Mouse (Mus musculus): Measurements from ENCODE around the gene Hyal3. TPM values are rescaled to one million over a fixed set of nuclear protein-coding genes. Genes with fewer than 3 reads are reported as not detected.

Hyal3 gene
- total RNA-seq, 1 experiment from 2014 or later = 0.35 TPM

DNA sequence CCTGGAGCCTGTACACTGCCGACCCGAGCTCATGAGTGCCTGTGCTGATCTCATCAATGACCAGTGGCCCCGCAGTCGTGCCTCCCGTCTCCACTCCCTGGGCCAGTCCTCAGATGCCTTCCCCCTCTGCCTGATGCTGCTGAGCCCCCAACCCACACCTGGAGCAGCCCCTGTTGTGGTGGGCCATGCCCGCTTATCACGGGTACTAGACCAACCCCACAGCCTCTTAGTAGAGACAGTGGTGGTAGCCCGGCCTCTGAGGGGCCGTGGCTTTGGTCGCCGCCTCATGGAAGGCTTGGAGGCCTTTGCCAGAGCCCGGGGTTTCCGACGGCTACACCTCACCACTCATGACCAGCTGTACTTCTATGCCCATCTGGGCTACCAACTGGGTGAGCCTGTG lies 2.6 kb downstream of the Hyal3 start:
- ATAC-seq (replicated peaks in 1 of 2; ENCODE audit: insufficient read depth in 1 of 2, low FRiP score in 2 of 2, low TSS enrichment in 1 of 2, low read depth in 1 of 2, poor library complexity in 2 of 2, severe bottlenecking in 2 of 2) = no peak

DNA sequence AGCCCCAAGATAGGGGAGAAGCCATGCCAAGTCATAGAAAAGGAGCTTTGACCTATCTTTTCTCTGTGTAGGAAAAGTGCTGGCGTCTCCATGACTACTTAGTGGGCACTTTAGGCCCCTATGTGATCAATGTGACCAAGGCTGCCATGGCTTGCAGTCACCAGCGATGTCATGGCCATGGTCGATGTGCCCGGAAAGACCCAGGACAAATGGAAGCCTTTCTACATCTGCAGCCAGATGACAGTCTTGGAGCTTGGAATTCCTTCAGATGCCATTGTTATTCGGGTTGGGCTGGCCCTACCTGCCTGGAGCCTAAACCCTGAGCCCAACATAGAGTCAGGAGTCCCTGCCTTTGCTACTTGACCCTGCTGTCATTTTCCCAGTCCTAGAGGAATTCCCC lies 5.9 kb downstream of the Hyal3 start:
- no peak for ATAC-seq (replicated peaks in 1 of 2; ENCODE audit: insufficient read depth in 1 of 2, low FRiP score in 2 of 2, low TSS enrichment in 1 of 2, low read depth in 1 of 2, poor library complexity in 2 of 2, severe bottlenecking in 2 of 2)

DNA sequence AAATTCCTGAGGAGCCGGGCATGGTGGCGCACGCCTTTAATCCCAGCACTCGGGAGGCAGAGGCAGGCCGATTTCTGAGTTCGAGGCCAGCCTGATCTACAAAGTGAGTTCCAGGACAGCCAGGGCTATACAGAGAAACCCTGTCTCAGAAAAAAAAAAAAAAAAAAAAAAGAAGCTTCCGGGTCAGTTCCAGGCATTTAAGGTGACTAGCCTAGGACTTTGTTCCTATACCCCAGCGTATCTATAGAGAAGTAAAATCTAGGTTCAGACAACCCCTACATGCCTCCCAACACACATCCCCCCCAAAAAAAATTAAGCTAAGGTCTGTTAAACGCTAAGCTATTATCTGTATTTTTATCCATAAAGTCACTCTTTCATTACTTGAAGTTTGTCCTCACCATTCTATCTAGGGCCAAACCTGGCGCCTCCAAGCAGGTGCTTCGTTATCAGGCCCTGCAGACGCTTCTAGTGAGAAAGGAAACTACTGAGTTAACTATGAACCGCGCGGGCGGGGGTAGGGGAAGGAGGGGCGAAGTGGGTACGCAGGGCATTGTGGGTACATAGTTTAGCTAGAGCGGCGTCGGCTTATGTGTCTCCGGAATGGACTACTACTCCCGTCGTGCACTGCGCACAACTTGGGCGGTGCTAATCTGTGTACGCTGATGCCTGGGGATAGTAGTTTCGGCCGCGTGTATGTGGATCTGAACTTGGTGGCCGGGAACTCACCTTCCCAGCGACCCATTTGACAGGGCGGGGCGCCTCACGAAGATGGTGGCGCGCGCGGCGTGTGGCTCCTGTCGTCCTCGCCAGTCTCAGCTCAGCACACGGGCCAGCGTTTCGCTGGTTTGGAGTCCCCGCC lies 6.6 kb downstream of the Hyal3 start, which contains the start of gene Ifrd2:
Gene Ifrd2 (plus strand): TSS at position 669 of the 859 bp plus-strand sequence.
- peak; percentile 92 to 93 for ATAC-seq (replicated peaks in 1 of 2; ENCODE audit: insufficient read depth in 1 of 2, low FRiP score in 2 of 2, low TSS enrichment in 1 of 2, low read depth in 1 of 2, poor library complexity in 2 of 2, severe bottlenecking in 2 of 2)

DNA sequence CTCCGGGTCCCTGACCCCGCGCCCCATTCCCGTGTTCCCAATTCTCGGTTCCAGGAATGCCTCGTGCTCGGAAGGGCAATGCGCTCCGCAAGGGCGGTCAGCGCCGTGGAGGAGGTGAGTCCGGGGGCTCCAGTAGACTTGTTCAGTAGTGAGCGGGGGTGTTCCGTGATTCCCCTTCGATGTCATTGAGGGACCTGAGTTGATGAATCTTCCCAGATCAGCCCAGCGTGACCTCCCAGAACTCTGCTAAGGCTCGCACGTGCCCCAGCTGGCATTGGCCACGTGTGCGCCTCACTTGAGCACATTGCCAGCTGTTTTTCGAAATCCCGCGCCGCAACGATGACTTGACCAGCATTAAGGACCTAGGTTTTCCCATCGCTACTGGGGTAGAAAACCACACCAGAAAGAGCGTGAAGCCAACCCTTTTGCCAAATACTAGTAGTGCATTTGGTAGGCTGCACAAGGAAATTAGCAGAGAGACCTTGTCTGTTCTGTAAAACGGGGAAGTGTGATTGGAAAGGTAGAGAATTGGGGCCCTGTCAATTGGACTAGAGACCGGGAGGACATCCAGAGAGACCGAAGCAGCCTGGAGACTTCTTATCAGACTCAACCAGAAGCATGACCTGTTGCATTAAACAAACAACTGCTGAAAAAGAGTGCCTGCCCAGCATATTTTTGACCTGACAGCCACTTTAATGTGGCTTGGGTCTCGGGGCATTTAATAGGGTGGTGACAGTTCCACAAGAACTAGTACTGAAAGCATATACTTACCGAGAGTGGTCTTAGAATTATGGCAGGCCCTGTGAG lies 7.4 kb downstream of the Hyal3 start:
- ATAC-seq (replicated peaks in 1 of 2; ENCODE audit: insufficient read depth in 1 of 2, low FRiP score in 2 of 2, low TSS enrichment in 1 of 2, low read depth in 1 of 2, poor library complexity in 2 of 2, severe bottlenecking in 2 of 2) = peak in 1 of 2 experiments; percentile 2; a peak in 1 of 4 replicates

DNA sequence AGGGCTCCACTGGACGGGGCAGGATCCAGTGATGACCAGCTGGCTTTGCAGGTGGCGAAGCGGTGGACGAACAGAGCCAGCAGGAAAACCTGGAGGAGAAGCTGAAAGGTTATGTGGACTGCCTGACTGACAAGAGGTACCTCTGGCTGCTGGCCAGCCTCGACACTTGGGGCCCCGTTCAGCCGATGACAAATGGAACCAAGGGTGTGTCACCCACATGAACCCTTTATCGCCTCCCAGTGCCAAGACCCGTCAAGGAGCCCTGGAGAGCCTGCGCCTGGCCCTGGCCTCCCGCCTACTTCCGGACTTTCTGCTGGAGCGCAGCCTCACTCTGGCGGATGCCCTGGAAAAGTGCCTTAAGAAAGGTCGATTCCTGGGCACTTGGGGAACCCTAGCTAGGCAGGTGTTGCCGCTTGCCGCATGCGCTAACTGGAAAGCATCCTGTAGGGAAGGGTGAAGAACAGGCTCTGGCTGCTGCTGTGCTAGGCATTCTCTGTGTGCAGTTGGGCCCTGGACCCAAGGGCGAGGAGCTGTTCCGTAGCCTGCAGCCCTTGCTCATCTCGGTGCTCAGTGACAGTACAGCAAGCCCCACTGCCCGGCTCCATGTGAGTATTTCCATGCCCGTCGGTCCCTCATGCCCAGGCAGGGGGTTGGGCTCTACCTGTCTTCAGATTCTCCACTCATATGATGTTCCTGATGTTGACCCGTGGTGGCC lies 9.6 kb downstream of the Hyal3 start:
- ATAC-seq (replicated peaks in 1 of 2; ENCODE audit: insufficient read depth in 1 of 2, low FRiP score in 2 of 2, low TSS enrichment in 1 of 2, low read depth in 1 of 2, poor library complexity in 2 of 2, severe bottlenecking in 2 of 2) = no peak

DNA sequence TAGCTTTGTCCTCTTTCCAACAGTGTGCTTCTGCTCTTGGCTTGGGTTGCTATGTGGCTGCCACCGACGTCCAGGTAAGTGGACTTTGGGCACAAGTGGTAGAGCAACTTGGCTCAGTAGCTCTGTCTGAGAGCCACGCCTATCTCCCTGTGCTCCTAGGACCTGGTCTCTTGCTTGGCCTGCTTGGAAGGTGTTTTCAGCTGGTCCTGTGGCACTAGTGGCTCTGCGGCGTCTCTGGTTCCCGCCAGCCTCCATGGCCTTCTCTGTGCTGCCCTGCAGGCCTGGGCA lies 10.1 kb downstream of the Hyal3 start:
- no peak for ATAC-seq (replicated peaks in 1 of 2; ENCODE audit: insufficient read depth in 1 of 2, low FRiP score in 2 of 2, low TSS enrichment in 1 of 2, low read depth in 1 of 2, poor library complexity in 2 of 2, severe bottlenecking in 2 of 2)

DNA sequence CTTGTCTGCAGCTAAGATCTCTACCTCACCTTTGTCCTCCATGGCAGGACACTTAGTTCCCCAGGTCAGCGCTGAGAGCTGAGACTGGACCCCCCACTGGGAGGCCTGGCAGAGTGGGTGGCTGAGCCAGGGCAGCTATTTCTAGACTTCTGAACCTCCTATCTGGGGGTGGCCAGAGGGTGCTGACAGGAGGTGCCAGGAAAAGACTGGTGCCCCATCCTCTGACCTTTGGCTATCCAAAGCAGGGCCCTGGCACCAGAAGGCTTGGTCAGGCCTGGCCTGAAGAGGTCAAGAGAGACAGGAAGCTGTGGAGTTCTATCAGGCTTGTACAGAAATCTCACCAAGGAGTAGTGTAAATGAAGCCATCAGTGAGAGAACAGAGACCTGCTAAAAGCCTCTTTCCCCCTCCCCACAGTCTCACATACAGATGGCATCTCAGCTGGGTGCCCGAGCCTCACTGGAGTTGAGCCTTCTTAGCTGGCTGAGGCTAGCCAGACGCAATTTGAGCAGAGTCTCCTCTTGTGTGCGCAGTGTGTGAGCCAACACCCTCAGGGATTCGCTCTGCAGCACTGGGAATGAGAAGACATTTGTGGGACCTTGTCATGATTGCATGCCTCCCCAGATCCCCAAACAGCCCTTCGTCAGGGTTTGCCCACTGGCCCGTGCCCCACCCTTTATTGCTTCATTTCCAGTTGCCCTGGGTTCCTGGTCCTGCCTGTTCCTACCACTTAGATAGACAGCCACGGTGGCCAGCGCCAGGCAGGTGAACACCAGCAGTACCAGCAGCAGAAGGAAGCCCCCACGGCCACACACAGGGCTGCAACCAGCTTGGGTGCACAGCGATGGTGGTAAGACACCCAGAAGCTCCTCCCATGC lies 12.7 kb downstream of the Hyal3 start:
- no peak for ATAC-seq (replicated peaks in 1 of 2; ENCODE audit: insufficient read depth in 1 of 2, low FRiP score in 2 of 2, low TSS enrichment in 1 of 2, low read depth in 1 of 2, poor library complexity in 2 of 2, severe bottlenecking in 2 of 2)

DNA sequence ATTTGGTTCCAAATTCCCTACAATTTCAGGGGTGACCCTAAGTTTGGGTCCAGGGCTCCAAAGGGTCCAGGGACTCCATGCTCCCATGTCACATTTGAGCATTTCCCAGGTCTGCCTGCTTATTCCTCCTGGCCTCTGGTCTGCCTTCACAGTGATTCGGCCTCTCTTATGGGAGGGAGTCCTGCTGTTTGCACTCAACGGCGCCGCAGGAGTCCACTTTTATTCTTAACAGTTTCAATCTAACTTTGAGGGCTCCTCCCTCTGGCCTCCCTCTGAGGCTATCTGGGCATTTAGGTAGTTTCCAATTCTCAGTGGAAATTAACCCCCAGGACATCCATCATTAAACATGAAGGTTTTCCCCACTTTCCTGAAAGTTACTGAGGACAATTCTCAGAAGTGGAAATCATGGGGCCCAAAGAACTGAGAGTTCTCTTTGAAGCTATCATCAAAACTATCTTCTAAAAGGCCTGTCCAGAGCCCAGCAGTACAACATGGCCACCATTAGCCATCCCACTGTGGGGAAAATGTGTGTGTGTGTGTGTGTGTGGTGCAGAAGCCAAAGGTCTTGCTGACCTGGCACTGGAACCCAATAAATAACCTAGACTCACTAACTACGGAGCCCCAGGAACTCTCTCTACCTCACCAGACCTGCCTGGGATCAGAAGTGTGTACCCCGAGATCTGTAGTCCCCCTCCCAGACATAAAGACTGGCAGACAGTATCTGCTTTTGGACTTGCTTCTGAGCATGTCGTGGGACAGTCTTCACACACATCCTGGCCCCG lies 13.9 kb downstream of the Hyal3 start:
- ATAC-seq (replicated peaks in 1 of 2; ENCODE audit: insufficient read depth in 1 of 2, low FRiP score in 2 of 2, low TSS enrichment in 1 of 2, low read depth in 1 of 2, poor library complexity in 2 of 2, severe bottlenecking in 2 of 2) = no peak

DNA sequence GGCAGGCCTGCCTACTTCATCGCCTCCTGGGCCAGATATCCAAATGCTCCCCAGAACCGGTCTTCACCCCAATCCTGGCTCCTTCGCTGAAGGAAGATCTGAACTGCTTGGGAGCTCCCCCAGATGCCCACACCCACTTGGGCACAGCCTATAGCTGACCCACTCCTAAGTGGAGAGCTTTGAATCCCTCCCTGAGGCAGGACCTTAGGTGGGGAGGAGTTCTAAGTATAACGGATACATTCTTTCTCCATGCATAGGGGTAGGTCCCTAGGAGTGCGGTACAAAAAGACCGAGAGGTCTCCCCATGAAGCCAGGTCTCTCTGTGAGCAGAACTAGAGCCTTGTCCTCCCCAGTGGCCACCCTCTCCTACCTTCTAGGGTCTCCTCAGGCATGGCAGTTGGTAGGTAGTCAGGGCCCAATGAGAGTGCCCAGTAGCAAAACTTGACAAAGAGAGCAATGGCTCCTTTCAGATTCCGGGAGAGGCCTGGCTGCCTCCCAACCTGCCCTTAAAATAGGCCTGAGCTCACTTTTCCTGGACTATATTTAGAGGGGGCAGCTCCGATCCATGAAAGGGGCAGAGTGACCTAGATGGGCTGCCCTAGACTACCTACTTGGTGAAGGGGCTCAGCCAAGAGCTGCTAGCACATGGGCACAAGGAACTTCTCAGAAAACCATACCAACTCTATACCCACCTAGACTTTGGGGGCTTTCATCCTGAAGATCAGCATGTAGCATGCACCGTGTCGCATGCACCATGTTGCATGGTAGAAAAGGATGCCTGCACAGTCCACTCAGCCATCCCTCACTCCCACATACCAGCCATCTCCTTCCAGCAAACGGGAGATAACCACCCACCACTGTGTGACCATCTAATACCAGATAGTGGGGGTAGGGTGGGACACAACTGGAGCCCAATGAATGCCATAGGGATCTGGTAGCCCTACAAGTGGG lies 16.3 kb downstream of the Hyal3 start:
- ATAC-seq (replicated peaks in 1 of 2; ENCODE audit: insufficient read depth in 1 of 2, low FRiP score in 2 of 2, low TSS enrichment in 1 of 2, low read depth in 1 of 2, poor library complexity in 2 of 2, severe bottlenecking in 2 of 2) = no peak

DNA sequence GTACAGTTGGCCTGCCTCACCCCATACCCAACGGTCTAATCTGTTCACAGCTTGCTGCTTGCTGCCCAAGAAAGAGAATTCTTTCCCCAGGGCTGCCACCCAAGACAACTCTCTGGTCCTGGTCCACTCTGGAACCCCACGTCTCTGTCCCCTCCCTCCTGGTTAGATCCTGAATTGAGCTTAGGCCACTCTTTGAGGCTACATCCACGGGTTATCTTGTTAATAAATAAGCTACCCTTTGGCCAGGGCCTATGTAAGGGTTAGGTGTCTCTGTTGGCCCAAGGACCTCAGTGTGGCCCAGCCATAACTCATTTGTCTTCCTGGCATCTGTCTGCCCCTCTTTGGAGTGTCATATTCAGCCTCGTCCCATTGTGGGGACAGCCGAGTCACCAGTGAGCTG lies 17.8 kb downstream of the Hyal3 start:
- no peak for ATAC-seq (replicated peaks in 1 of 2; ENCODE audit: insufficient read depth in 1 of 2, low FRiP score in 2 of 2, low TSS enrichment in 1 of 2, low read depth in 1 of 2, poor library complexity in 2 of 2, severe bottlenecking in 2 of 2)

DNA sequence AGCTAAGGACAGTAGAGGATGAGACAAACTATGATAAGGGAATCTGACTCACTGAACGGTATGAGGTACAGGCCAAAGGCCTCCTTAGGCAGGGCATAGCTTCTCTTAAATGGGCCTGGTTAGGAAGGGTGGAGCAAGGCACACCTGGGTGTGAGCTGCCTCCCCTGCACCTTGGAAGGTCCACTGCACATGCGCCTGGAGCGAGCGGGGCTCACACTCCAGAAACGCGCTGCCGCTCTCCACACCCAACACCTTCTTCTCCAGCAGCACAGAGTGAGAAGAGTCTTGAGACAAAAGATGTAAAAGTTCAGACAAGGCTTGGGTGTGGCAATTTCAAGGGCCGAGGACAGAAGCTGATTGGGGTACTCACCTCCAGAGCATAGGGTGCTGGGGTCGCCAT lies 18.8 kb downstream of the Hyal3 start:
- no peak for ATAC-seq (replicated peaks in 1 of 2; ENCODE audit: insufficient read depth in 1 of 2, low FRiP score in 2 of 2, low TSS enrichment in 1 of 2, low read depth in 1 of 2, poor library complexity in 2 of 2, severe bottlenecking in 2 of 2)

DNA sequence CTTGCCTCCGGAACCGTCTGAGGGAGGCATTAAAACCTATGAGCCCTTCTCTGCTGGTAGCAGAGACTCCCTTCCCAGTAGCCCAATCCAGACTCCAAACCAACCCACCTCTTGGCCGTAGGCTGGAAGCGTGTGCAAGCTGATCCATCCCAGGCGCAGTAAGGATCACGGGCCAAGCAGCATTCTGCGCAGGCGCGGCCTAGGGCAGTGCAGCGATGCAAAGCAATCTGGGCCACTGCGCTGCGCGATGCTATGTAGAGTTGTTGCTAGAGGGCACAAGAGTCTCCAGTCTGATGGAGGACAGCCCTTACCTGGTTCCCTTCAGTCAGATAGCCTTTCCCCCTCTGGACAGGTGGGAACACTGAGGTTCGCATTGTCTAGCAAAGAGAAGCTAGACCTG lies 19.2 kb downstream of the Hyal3 start:
- ATAC-seq (replicated peaks in 1 of 2; ENCODE audit: insufficient read depth in 1 of 2, low FRiP score in 2 of 2, low TSS enrichment in 1 of 2, low read depth in 1 of 2, poor library complexity in 2 of 2, severe bottlenecking in 2 of 2) = no peak

DNA sequence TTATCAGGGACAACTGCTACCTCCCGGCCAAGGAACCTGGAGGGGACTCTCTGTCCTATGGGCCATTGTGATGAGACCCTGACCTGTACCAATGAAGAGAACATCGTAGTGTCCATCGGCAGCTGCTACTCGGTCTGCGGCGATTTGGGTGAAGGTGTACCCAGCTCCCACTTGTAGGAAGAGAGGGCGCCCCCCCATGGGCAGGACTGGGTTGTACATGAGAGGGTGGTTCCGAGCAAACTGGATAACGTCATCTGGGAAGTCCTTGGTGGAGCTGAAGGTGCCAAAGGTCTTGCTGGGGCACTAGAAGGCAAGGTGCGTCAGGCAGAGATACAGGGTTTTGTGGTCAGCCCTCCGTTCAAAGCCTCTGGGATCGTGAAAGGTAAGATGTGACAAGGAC lies 20.1 kb downstream of the Hyal3 start:
- ATAC-seq (replicated peaks in 1 of 2; ENCODE audit: insufficient read depth in 1 of 2, low FRiP score in 2 of 2, low TSS enrichment in 1 of 2, low read depth in 1 of 2, poor library complexity in 2 of 2, severe bottlenecking in 2 of 2) = no peak

DNA sequence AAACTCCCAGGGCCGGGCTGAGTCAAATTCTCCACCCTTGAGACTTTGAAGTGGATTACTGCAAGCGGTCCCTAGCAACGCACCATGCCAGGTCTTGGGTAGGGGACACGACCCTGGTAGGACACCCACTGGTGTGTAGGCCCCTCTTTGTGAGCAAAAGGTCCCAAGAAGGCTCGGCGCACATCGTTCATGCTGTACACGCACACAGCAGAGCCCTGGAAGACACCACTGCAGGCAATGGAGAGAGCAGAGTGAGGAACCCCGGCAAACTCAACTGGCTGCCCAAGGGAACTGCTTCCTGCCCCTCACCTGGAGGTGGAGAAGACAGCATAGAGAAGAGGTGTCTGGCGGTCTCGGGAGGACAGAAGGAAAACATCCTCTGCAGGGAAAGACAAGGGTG lies 20.7 kb downstream of the Hyal3 start:
- no peak for ATAC-seq (replicated peaks in 1 of 2; ENCODE audit: insufficient read depth in 1 of 2, low FRiP score in 2 of 2, low TSS enrichment in 1 of 2, low read depth in 1 of 2, poor library complexity in 2 of 2, severe bottlenecking in 2 of 2)

DNA sequence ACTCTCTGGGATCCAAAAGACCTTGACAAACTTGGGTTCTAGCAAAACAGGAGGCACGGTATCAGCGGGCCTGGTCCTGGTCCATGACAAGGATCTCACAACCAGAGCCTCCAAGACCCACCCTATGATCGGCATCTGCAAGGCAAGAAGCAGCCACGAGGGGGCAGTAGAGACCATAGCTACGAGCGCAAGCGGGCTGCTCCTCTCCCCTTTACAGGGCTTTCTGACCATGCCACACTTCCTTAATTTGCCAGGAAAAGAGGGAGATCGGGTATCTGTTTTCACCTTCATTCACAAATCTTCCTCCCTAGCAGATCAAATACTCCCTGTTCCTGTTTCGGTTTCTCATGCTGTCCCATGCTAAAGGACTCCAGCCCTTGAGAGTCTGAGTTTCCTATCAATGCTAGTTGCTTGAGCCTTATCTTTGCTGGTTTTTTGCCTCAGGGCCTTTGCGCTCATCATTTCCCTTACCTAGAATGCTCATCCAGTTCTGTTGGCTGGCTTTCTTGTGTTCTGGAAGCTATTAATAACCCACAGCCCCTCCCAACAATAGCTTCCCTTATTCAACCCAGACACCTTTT lies 21.5 kb downstream of the Hyal3 start:
- peak; percentile 76 to 81 for ATAC-seq (replicated peaks in 1 of 2; ENCODE audit: insufficient read depth in 1 of 2, low FRiP score in 2 of 2, low TSS enrichment in 1 of 2, low read depth in 1 of 2, poor library complexity in 2 of 2, severe bottlenecking in 2 of 2)
